Mouse (Mus musculus) heart, adult 9 months (tissue): Measurements from ENCODE around the gene Ryk.
"Not testable (repeated sequence)": the region's sequence is repeated elsewhere in the genome, so short reads cannot be mapped to it uniquely, and the experiment has no call there.

Source experiments
- DNase-seq, 2 experiments: peaks; one replicate each; pipeline ENCODE4 v3.0.0; 2022; ENCODE audit warnings: low spot score in 2 of 2

The Ryk gene

GRCm38 (mm10) chr9:102904952-102905351 is 70.2 kb downstream of the Ryk start:
- no peak for DNase-seq

- DNase-seq: no peak
Measured at GRCm38 (mm10) chr9:102906781-102907180, 72.1 kb downstream of the Ryk start.

- DNase-seq: peak; percentile 47 to 58
Measured at GRCm38 (mm10) chr9:102907521-102908246, 73.0 kb downstream of the Ryk start.

GRCm38 (mm10) chr9:102911526-102911925 is 76.8 kb downstream of the Ryk start:
- DNase-seq: no peak

- no peak for DNase-seq
Measured at GRCm38 (mm10) chr9:102912516-102913035, 77.9 kb downstream of the Ryk start.

GRCm38 (mm10) chr9:102913597-102913996 is 78.9 kb downstream of the Ryk start:
- not testable (repeated sequence) for DNase-seq

- peak; percentile 32 to 58 for DNase-seq
Measured at GRCm38 (mm10) chr9:102914583-102914982, 79.9 kb downstream of the Ryk start.

GRCm38 (mm10) chr9:102915292-102915854 is 80.7 kb downstream of the Ryk start:
- peak in 1 of 2 experiments; percentile 41 for DNase-seq

GRCm38 (mm10) chr9:102916076-102916475 is 81.4 kb downstream of the Ryk start:
- DNase-seq: no peak

- DNase-seq: no peak
Measured at GRCm38 (mm10) chr9:102917532-102918129, 82.9 kb downstream of the Ryk start.

GRCm38 (mm10) chr9:102919486-102919885 is 84.8 kb downstream of the Ryk start:
- no peak for DNase-seq

- DNase-seq: no peak
Measured at GRCm38 (mm10) chr9:102921791-102922190, 87.1 kb downstream of the Ryk start.

- DNase-seq: no peak
Measured at GRCm38 (mm10) chr9:102922866-102923434, 88.2 kb downstream of the Ryk start.

- DNase-seq: no peak
Measured at GRCm38 (mm10) chr9:102923836-102924235, 89.1 kb downstream of the Ryk start.

- no peak for DNase-seq
Measured at GRCm38 (mm10) chr9:102924627-102925316, 90.1 kb downstream of the Ryk start.

GRCm38 (mm10) chr9:102926137-102926536 is 91.4 kb downstream of the Ryk start:
- no peak for DNase-seq

- no peak for DNase-seq
Measured at GRCm38 (mm10) chr9:102929776-102930175, 95.1 kb downstream of the Ryk start.

- no peak for DNase-seq
Measured at GRCm38 (mm10) chr9:102933925-102934721, 99.4 kb downstream of the Ryk start.

GRCm38 (mm10) chr9:102942221-102942620 is 107.5 kb downstream of the Ryk start:
- no peak for DNase-seq

- no peak for DNase-seq
Measured at GRCm38 (mm10) chr9:102944891-102945290, 110.2 kb downstream of the Ryk start.

GRCm38 (mm10) chr9:102946469-102947015 is 111.8 kb downstream of the Ryk start:
- DNase-seq: no peak
